Mouse (Mus musculus) gastrocnemius, adult 8-10 months (tissue): ENCODE measurements around the gene Cyp3a44. TPM values are rescaled to one million over a fixed set of nuclear protein-coding genes. Genes with fewer than 3 reads are reported as not detected.
"Not testable (repeated sequence)": the region's sequence is repeated elsewhere in the genome, so short reads cannot be mapped to it uniquely, and the experiment has no call there.

Source experiments
- DNase-seq, 2 experiments: peaks; one replicate each; pipeline ENCODE4 v3.0.0; 2022; ENCODE audit warnings: low spot score in 2 of 2
- total RNA-seq, 4 experiments: library from RNA; stranded (reverse); gene quantifications; 2 replicates each; pipeline ENCODE4 v1.2.4; 2022

The Cyp3a44 gene
- total RNA-seq: under 1 TPM in 1 of 4 experiments, not detected in 3; 0.56 TPM

GRCm38 (mm10) chr5:145805796-145806195 lies at the start of gene Cyp3a44:
Cyp3a44 (minus strand) TSS chr5:145805874.
- DNase-seq: not testable (repeated sequence)

- DNase-seq: not testable (repeated sequence)
Measured at GRCm38 (mm10) chr5:145800229-145800628, 5.4 kb downstream of the Cyp3a44 start.

- DNase-seq: not testable (repeated sequence)
Measured at GRCm38 (mm10) chr5:145793232-145793631, 12.4 kb downstream of the Cyp3a44 start.

- DNase-seq: not testable (repeated sequence)
Measured at GRCm38 (mm10) chr5:145737512-145737911, 68.2 kb downstream of the Cyp3a44 start.

Other genes with a start within 250 kb of the Cyp3a44 start
- gene Cyp3a41b, start 221.1 kb downstream of the Cyp3a44 start, total RNA-seq: not detected
- under 1 TPM in 1 of 4 experiments, not detected in 3; 0.72 TPM for gene Cyp3a41a, start 85.7 kb downstream of the Cyp3a44 start, total RNA-seq
- gene Cyp3a11, start 74.1 kb upstream of the Cyp3a44 start, total RNA-seq: not detected
- under 1 TPM in 1 of 4 experiments, not detected in 3; 0.56 TPM for gene Cyp3a25, start 203.7 kb upstream of the Cyp3a44 start, total RNA-seq